Mouse (Mus musculus) MEL (cell line): ENCODE results near the gene Mrpl24. TPM values are rescaled to one million over a fixed set of nuclear protein-coding genes. Genes with fewer than 3 reads are reported as not detected.

Experiments
- DNase-seq: peaks from one replicate; pipeline ENCODE4 v3.0.0; 2011; ENCODE audit warnings: low read depth, low spot score
- H3K27ac ChIP-seq: 2 replicates; pipeline ENCODE4 v1.5.1; 2012; ENCODE audit warnings: low read depth, mild to moderate bottlenecking, control low read depth, low read length, moderate library complexity; ENCODE audit not compliant: control insufficient read depth
- H3K27me3 ChIP-seq, 2 experiments: fragments of 150-350 bp in 1 of 2; sonication (generic) in 1 of 2; 2 replicates each; pipeline ENCODE4 v1.6.1; 2012; ENCODE audit warnings: low read length in 2 of 2, mild to moderate bottlenecking in 2 of 2, improper control_type of control experiment in 1 of 2, moderate library complexity in 1 of 2; ENCODE audit not compliant: insufficient read depth in 2 of 2, control insufficient read depth in 1 of 2
- H3K36me3 ChIP-seq, 2 experiments: 2 replicates each; pipeline ENCODE4 v1.6.1; 2012 to 2014; ENCODE audit warnings: low read length in 2 of 2, improper control_type of control experiment in 1 of 2, inconsistent platforms in 1 of 2, mild to moderate bottlenecking in 1 of 2; ENCODE audit not compliant: insufficient read depth in 2 of 2, control insufficient read depth in 1 of 2
- H3K4me1 ChIP-seq, 2 experiments: fragments of 150-350 bp in 1 of 2; sonication (generic) in 1 of 2; 2 replicates each; pipeline ENCODE4 v1.6.1; 2012; ENCODE audit warnings: low read length in 2 of 2, improper control_type of control experiment in 1 of 2, mild to moderate bottlenecking in 1 of 2; ENCODE audit not compliant: insufficient read depth in 2 of 2, control insufficient read depth in 1 of 2
- H3K4me3 ChIP-seq, 2 experiments: fragments of 150-350 bp in 1 of 2; sonication (generic) in 1 of 2; 2 replicates each; pipeline ENCODE4 v1.5.1; 2012; ENCODE audit warnings: low read depth in 2 of 2, low read length in 2 of 2, mild to moderate bottlenecking in 2 of 2, moderate library complexity in 2 of 2, control low read depth in 1 of 2, improper control_type of control experiment in 1 of 2; ENCODE audit not compliant: control insufficient read depth in 1 of 2, insufficient read depth in 1 of 2
- H3K79me2 ChIP-seq: 2 replicates; pipeline ENCODE4 v1.6.1; 2012; ENCODE audit warnings: mild to moderate bottlenecking, low read length, moderate library complexity; ENCODE audit not compliant: control insufficient read depth, poor library complexity, insufficient read depth
- H3K9ac ChIP-seq: 2 replicates; pipeline ENCODE4 v1.6.1; 2012; ENCODE audit warnings: low read depth, mild to moderate bottlenecking, control low read depth, low read length, moderate library complexity; ENCODE audit not compliant: control insufficient read depth, poor library complexity, severe bottlenecking
- H3K9me3 ChIP-seq: fragments of 150-350 bp; sonication (generic); replicated peaks from 2 replicates; pipeline ENCODE4 v1.6.1; 2012; ENCODE audit warnings: mild to moderate bottlenecking, low read length, improper control_type of control experiment, moderate library complexity; ENCODE audit not compliant: insufficient read depth
- CTCF ChIP-seq, 3 experiments: IDR thresholded peaks in 2 of 3; conservative IDR thresholded peaks in 1 of 3; 2 replicates each; pipeline ENCODE4 v1.5.1; 2011 to 2012; ENCODE audit warnings: low read length in 3 of 3, low read depth in 2 of 3, mild to moderate bottlenecking in 2 of 3, improper control_type of control experiment in 1 of 3, inconsistent platforms in 1 of 3, mixed read lengths in 1 of 3, moderate library complexity in 1 of 3; ENCODE audit not compliant: control insufficient read depth in 1 of 3, insufficient read depth in 1 of 3, poor library complexity in 1 of 3, severe bottlenecking in 1 of 3
- ELF1 ChIP-seq: IDR thresholded peaks from 2 replicates; pipeline ENCODE4 v1.6.1; 2014; ENCODE audit warnings: low read depth, mild to moderate bottlenecking, inconsistent platforms, low read length, improper control_type of control experiment, moderate library complexity
- GATA1 ChIP-seq: IDR thresholded peaks from 2 replicates; pipeline ENCODE4 v1.6.1; 2011; ENCODE audit warnings: low read depth, low read length, improper control_type of control experiment
- KAT2A ChIP-seq: conservative IDR thresholded peaks from 2 replicates; pipeline ENCODE4 v1.6.1; 2012; ENCODE audit warnings: low read depth, low read length, improper control_type of control experiment, inconsistent platforms
- MAFK ChIP-seq: IDR thresholded peaks from 2 replicates; pipeline ENCODE4 v1.6.1; 2011; ENCODE audit warnings: low read depth, mild to moderate bottlenecking, low read length, improper control_type of control experiment, borderline replicate concordance
- MAX ChIP-seq: IDR thresholded peaks from 2 replicates; pipeline ENCODE4 v1.6.1; 2011; ENCODE audit warnings: low read length, improper control_type of control experiment
- MEF2A ChIP-seq: IDR thresholded peaks from 2 replicates; pipeline ENCODE4 v1.6.1; 2014; ENCODE audit warnings: low read depth, mild to moderate bottlenecking, inconsistent platforms, low read length, improper control_type of control experiment; ENCODE audit not compliant: poor library complexity, insufficient replicate concordance, severe bottlenecking; ENCODE audit errors: extremely low read depth
- MXI1 ChIP-seq: IDR thresholded peaks from 2 replicates; pipeline ENCODE4 v1.6.1; 2011; ENCODE audit warnings: mild to moderate bottlenecking, low read depth, low read length, improper control_type of control experiment
- MYB ChIP-seq: IDR thresholded peaks from 2 replicates; pipeline ENCODE4 v1.6.1; 2011; ENCODE audit warnings: mild to moderate bottlenecking, low read depth, low read length, improper control_type of control experiment
- MYC ChIP-seq: IDR thresholded peaks from 2 replicates; pipeline ENCODE4 v1.6.1; 2011; ENCODE audit warnings: low read depth, mild to moderate bottlenecking, low read length, improper control_type of control experiment, moderate library complexity
- NELFE ChIP-seq: IDR thresholded peaks from 2 replicates; pipeline ENCODE4 v1.6.1; 2011; ENCODE audit warnings: low read depth, low read length, improper control_type of control experiment
- POLR2AphosphoS2 ChIP-seq: IDR thresholded peaks from 2 replicates; pipeline ENCODE4 v1.6.1; 2011; ENCODE audit warnings: low read length, improper control_type of control experiment
- POLR2AphosphoS5 ChIP-seq: IDR thresholded peaks from 2 replicates; pipeline ENCODE4 v1.6.1; 2012; ENCODE audit warnings: low read depth, borderline replicate concordance, mild to moderate bottlenecking, inconsistent platforms, low read length, moderate library complexity, mixed read lengths
- RAD21 ChIP-seq: IDR thresholded peaks from 2 replicates; pipeline ENCODE4 v1.6.1; 2011; ENCODE audit warnings: mild to moderate bottlenecking, low read depth, low read length, improper control_type of control experiment
- RCOR1 ChIP-seq: IDR thresholded peaks from 2 replicates; pipeline ENCODE4 v1.6.1; 2012; ENCODE audit warnings: low read depth, mild to moderate bottlenecking, inconsistent platforms, low read length, improper control_type of control experiment
- SIN3A ChIP-seq: IDR thresholded peaks from 2 replicates; pipeline ENCODE4 v1.6.1; 2012; ENCODE audit warnings: low read length, improper control_type of control experiment, inconsistent platforms
- SMC3 ChIP-seq: IDR thresholded peaks from 2 replicates; pipeline ENCODE4 v1.6.1; 2011; ENCODE audit warnings: low read depth, low read length, improper control_type of control experiment
- TAL1 ChIP-seq: IDR thresholded peaks from 2 replicates; pipeline ENCODE4 v1.6.1; 2012; ENCODE audit warnings: mild to moderate bottlenecking, inconsistent platforms, low read length, moderate library complexity, mixed read lengths
- UBTF ChIP-seq: IDR thresholded peaks from 2 replicates; pipeline ENCODE4 v1.6.1; 2012; ENCODE audit warnings: low read depth, mild to moderate bottlenecking, inconsistent platforms, low read length, improper control_type of control experiment, moderate library complexity, borderline replicate concordance; ENCODE audit not compliant: insufficient read depth
- USF1 ChIP-seq: IDR thresholded peaks from 2 replicates; pipeline ENCODE4 v1.6.1; 2014; ENCODE audit warnings: low read depth, mild to moderate bottlenecking, inconsistent platforms, low read length, improper control_type of control experiment, moderate library complexity
- ZC3H11A ChIP-seq: IDR thresholded peaks from 2 replicates; pipeline ENCODE4 v1.6.1; 2012; ENCODE audit warnings: low read depth, mild to moderate bottlenecking, inconsistent platforms, low read length, improper control_type of control experiment
- ZKSCAN1 ChIP-seq: IDR thresholded peaks from 2 replicates; pipeline ENCODE4 v1.6.1; 2012; ENCODE audit warnings: low read depth, mild to moderate bottlenecking, inconsistent platforms, low read length, improper control_type of control experiment, moderate library complexity
- ZMIZ1 ChIP-seq: IDR thresholded peaks from 2 replicates; pipeline ENCODE4 v1.6.1; 2012; ENCODE audit warnings: low read depth, mild to moderate bottlenecking, inconsistent platforms, low read length, improper control_type of control experiment, moderate library complexity
- ZNF384 ChIP-seq: IDR thresholded peaks from 2 replicates; pipeline ENCODE4 v1.6.1; 2012; ENCODE audit warnings: low read depth, mild to moderate bottlenecking, inconsistent platforms, low read length, improper control_type of control experiment
- polyA plus RNA-seq, 2 experiments: library from polyadenylated mRNA; stranded (reverse) in 1 of 2; unstranded in 1 of 2; fragments of >175 nt in 1 of 2; fragments of >200 nt in 1 of 2; gene quantifications; 2 replicates each; pipeline versions ENCODE4 v1.2.1 to v1.2.4; 2012; ENCODE audit warnings: low replicate concordance in 2 of 2, low read depth in 1 of 2; ENCODE audit not compliant: insufficient read length in 2 of 2, insufficient read depth in 1 of 2, missing spikeins in 1 of 2
- total RNA-seq: library from RNA; depleted of rRNA; stranded (reverse); fragments of 300-350 nt; gene quantifications from 2 replicates; pipeline ENCODE4 v1.2.3, GENCODE M21; 2012

Gene Mrpl24
- total and polyA plus RNA-seq, 3 experiments: 59.5 to 77.3 TPM; not detected in 1

DNA sequence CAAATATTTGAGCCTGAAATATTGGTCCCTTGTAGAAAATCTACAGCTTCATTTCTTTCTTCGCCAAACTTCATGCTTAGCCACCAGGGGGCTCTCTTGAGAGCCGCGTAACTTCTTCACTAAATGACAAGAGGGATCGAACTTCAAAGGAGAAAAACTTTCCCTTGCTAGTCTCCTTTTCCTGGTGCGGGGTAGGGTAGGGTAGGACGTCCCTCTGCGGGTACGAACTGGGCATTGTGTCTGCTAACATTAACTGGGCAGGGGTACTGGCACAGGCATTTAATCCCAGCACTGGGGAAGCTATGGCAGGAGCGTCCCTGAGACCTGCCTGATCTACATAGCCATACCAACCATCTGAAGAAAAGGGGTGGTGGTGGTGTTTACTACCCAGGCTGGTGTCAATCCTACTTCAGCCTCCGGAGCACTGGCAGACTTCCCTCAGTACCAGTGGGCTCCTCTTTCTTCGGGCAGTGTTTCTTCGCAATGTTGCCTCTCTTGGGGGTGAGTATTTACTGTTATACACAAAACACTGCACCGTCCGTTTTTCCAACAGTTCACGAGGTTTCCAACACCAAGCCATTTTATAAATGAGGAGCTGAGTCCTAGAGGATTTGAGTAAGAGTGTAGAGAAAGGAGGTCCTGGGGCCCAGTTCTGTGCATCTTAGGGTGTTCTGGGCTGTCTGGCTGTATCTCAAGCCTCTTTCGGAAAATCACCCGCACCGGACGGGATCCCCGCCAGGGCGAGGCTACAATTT is 51.1 kb downstream of the Mrpl24 start:
- Histone ChIP-seq H3K9me3 (no peaks in the 10 kb centered on the region), H3K79me2 (no peaks in the 10 kb centered on the region; the same call in 1 of the 2 replicates), H3K9ac (peak overlapping the region; percentile 52), H3K27me3 (peaks cover 4 to 10% of the 10 kb centered on the region in 2 experiments; a peak in 3 of 4 replicates), H3K36me3 (no peaks in the 10 kb centered on the region), H3K4me1 (no peaks in the 10 kb centered on the region), H3K4me3 (peak overlapping the region in 1 of 2 experiments; percentile 43; a peak in 1 of 4 replicates), H3K27ac (no peak overlapping the region)
- DNase-seq: peak; percentile 68
- TF ChIP-seq TAL1 (no peak), UBTF (no peak), MAX (no peak), ZMIZ1 (no peak), CTCF (IDR thresholded peaks at IDR 0.05 in 2 of 3, conservative IDR thresholded peaks at IDR 0.05 in 1 of 3; ENCODE audit: control insufficient read depth in 1 of 3, insufficient read depth in 1 of 3, low read depth in 2 of 3, low read length in 3 of 3, poor library complexity in 1 of 3, severe bottlenecking in 1 of 3) (peak; percentile 67 to 86 (median 75)), MAFK (no peak), ZC3H11A (peak; percentile 49), SMC3 (peak; percentile 88), ELF1 (no peak), RAD21 (peak; percentile 48), MEF2A (no peak), POLR2AphosphoS5 (no peak), MXI1 (no peak), MYC (no peak), KAT2A (no peak)

DNA sequence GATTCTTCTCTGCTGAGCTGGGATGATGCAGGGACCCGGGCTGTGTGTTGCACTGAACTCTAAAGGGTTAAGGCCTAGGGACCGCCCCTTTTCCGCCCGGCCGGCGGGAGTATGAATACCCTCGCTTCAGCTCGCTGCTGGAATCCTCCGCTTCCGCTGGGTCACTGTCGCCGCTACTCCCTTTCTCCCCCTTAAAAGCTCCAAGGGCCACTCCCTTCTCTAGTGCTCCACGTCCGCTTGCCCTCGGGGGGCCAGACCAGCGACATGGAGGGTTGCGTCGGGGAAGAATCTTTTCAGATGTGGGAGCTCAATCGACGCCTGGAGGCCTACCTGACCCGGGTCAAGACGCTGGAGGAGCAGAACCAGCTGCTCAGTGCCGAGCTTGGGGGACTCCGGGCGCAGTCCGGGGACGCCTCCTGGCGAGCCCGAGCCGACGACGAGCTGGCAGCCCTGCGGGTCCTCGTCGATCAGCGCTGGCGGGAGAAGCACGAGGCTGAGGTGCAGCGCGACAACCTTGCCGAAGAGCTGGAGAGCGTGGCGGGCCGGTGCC is 51.7 kb downstream of the Mrpl24 start, which contains the start of gene Nes:
Gene Nes (plus strand): TSS at position 140 of the 550 bp plus-strand sequence.
- Histone ChIP-seq H3K9me3 (no peaks in the 10 kb centered on the region), H3K4me3 (peak within 1 kb of the TSS in 1 of 2 experiments; percentile 43; a peak in 1 of 4 replicates), H3K27ac (no peak within 1 kb of the TSS), H3K79me2 (no peaks in the 10 kb centered on the region; the same call in 1 of the 2 replicates), H3K9ac (peak within 1 kb of the TSS; percentile 52), H3K36me3 (no peaks in the 10 kb centered on the region), H3K27me3 (peaks cover 7 to 10% of the 10 kb centered on the region in 2 experiments), H3K4me1 (no peaks in the 10 kb centered on the region)
- no peak for TF ChIP-seq MAX
- TF ChIP-seq MXI1: no peak
- no peak for TF ChIP-seq RCOR1
- TF ChIP-seq GATA1: no peak
- TF ChIP-seq KAT2A: no peak
- TF ChIP-seq ELF1: no peak
- no peak for TF ChIP-seq MYB
- no peak for TF ChIP-seq POLR2AphosphoS2
- no peak for TF ChIP-seq ZNF384
- no peak for TF ChIP-seq ZKSCAN1
- TF ChIP-seq CTCF (IDR thresholded peaks at IDR 0.05 in 2 of 3, conservative IDR thresholded peaks at IDR 0.05 in 1 of 3; ENCODE audit: control insufficient read depth in 1 of 3, insufficient read depth in 1 of 3, low read depth in 2 of 3, low read length in 3 of 3, poor library complexity in 1 of 3, severe bottlenecking in 1 of 3): no peak
- TF ChIP-seq NELFE: no peak
- no peak for TF ChIP-seq MAFK
- no peak for TF ChIP-seq ZC3H11A
- no peak for TF ChIP-seq USF1
- no peak for TF ChIP-seq SIN3A
- no peak for TF ChIP-seq MYC
- TF ChIP-seq SMC3: no peak
- no peak for DNase-seq
